Mouse (Mus musculus) layer of hippocampus, postnatal 36 days (tissue): ENCODE results near the gene Etl4. TPM values are rescaled to one million over a fixed set of nuclear protein-coding genes. Genes with fewer than 3 reads are reported as not detected.
"Not testable (repeated sequence)": the region's sequence is repeated elsewhere in the genome, so short reads cannot be mapped to it uniquely, and the experiment has no call there.

Experiments
- DNase-seq, 2 experiments: peaks; one replicate each; pipeline ENCODE4 v3.0.0; 2022
- total RNA-seq, 2 experiments: library from RNA; stranded (reverse); gene quantifications; 2 replicates each; pipeline ENCODE4 v1.2.3; 2021

The Etl4 gene
- total RNA-seq, 2 experiments from 2014 or later = 70.1 to 73.3 TPM

GRCm38 (mm10) chr2:20167566-20167965 is 258.0 kb downstream of the Etl4 start:
- peak; percentile 4 to 7 for DNase-seq

- DNase-seq = no peak
Measured at GRCm38 (mm10) chr2:20168156-20168555, 258.6 kb downstream of the Etl4 start.

DNA sequence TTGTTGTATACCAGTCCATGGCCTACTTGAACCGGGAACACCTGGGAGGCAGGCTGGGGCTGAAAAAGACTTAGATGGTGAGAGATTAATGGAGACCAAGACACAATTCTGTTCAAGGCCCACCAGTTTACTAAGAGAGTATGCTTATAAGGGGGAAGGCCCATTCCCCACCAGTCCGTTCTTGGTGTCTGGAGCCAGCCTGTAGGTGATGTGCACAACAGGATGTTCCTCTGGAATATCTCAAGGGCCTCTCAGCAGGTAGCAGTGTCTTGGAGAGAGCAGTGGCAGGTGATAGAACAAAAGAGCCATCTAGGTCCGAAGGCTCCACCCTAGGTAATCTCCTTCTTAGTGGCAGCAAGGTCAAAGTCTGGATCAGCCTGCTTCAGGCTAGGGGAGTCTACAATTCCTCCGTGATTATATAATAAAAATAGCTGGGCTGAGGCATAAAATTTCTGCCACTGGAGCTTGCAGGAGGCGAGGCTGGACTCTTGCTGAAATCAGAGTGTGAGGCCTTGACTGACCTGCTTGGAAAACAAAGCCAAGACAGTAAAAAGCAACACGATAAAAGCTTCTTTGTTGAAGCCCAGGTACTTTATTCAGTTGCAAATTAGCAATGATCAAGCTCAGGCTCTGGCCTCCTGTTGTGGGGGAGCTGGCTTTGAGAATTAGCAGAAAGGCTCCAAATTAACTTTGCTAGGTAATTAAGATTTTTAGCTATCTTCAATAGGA is 267.0 kb downstream of the Etl4 start:
- not testable (repeated sequence) for DNase-seq

DNA sequence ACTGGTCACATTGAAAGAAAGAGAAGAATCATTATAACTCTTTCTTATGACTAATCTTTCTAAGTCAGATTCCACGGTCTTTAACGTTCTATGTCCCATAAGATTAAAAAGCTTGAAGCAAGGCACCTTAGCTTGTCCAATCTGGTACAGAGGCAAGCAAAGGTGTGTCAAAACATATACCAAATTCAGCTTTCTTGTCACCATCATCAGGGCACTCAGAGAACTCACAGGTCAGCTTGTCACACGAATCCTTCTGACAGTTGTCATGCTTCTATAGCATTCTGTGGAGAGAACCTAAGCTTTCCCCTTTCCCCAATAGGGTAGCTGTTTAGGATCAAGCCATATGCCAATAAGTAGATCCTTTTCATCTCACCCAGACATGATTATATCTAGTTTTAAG is 267.7 kb downstream of the Etl4 start:
- DNase-seq = not testable (repeated sequence)

DNA sequence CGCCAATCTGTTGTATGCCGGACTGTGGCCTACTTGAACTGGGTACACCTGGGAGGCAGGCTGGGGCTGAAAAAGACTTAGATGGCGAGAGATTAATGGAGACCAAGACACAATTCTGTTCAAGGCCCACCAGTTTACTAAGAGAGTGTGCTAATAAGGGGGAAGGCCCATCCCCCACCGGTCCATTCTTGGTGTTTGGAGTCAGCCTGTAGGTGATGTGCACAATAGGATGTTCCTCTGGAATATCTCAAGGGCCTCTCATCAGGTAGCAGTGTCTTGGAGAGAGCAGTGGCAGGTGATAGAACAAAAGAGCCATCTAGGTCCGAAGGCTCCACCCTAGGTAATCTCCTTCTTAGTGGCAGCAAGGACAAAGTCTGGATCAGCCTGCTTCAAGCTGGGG is 271.0 kb downstream of the Etl4 start:
- DNase-seq = not testable (repeated sequence)

DNA sequence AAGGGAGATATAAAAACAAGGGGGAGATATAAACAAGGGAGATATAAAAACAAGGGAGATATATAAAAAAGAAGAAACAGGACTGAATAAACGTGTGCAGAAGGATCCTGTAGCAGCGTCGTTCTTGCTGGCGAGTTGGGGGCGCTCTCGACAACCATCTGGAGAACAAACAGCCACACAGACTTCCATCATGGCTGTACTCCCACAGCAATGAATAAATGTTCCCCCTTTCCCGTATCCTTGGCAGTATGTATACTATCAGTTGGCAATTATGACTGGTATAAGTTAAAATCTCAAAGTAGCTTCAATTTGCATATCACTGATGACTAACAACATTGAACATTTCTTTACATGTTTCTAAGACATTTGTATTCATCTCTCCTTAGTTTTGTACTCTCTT is 277.6 kb downstream of the Etl4 start:
- DNase-seq = not testable (repeated sequence)

- DNase-seq = no peak
Measured at GRCm38 (mm10) chr2:20203011-20203410, 293.4 kb downstream of the Etl4 start.

- DNase-seq = no peak
Measured at GRCm38 (mm10) chr2:20206647-20207046, 297.1 kb downstream of the Etl4 start.

DNA sequence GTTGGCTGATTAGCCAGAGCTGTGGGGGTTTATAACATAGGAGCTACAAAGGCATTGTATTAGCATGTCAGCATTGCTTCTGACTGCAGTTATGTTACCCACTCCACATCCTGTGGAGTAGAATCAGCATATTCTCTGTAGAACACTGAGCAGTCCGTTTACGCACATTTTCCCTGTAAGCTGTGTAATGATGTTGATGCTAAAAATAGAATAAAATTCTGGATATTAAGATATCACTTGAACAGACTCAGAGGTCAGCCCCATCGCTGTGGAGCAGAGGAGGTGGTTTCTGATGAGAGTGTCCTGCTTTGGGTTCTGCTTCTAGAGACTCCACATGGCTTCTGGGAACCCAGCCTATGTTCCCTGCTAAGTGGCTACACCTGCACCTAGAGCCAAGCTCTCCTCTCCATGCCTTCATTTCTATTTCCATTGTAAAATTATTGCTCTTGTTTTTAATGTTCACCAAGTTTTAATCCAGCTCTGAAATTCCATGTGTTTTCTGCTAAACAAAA is 299.2 kb downstream of the Etl4 start:
- no peak for DNase-seq

- no peak for DNase-seq
Measured at GRCm38 (mm10) chr2:20209359-20209758, 299.8 kb downstream of the Etl4 start.

- no peak for DNase-seq
Measured at GRCm38 (mm10) chr2:20216275-20216674, 306.7 kb downstream of the Etl4 start.

DNA sequence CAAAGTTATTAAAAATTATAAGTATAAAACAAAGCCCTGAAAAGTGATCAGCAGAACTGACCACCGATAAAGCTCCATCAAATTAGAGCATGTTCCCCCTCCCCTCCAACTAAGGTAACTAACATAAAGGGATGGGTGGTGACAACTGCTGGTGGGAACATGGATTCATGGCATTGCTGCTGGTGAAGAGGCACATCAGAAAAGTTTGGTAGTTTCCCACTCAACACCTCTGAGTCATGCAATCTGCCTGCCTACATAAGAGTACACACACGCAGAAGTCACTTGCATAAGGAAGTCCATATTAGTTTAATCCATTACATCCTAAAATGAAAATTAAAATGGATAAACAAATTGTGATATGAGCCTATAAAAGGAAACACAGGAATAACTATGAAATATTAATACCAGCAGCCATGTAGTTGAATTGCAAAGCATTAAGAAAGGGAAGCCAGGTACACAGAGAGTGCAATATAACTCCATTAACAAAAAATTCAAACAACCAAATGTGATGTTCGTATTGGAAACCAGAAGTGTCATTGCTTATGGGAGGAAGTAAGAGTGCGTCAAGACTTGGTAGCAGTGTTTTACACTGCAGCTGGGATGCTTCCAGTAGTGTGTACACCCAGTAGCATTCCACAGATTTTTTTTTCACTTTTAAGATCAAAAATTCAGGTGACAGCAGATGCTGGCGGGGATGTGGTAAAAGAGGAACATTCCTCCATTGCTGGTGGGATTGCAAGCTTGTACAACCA is 307.3 kb downstream of the Etl4 start:
- peak in 1 of 2 experiments; percentile 5 for DNase-seq

GRCm38 (mm10) chr2:20231371-20231770 is 321.8 kb downstream of the Etl4 start:
- DNase-seq = no peak

- DNase-seq = peak; percentile 41 to 54
Measured at GRCm38 (mm10) chr2:20248043-20248664, 338.6 kb downstream of the Etl4 start.

DNA sequence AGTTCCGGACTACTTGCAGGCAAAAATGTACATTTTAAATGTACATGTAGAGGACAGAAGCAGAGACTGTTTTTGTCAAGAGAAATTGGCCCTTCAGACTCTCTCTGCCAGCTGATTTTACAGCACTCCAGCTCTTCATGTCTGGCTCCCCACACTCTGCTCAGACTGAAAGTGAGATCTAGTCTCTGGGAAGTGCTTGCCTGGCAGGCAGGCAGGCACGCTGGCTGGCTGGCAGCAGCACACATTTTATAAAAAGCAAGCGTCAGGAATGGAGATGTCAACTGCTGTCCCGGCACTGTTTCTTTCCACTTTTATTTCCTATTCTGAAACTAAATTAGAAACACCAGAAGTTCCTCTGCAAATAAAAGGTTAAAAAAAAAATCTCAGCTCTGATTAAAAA is 339.8 kb downstream of the Etl4 start:
- DNase-seq = peak; percentile 46 to 49

DNA sequence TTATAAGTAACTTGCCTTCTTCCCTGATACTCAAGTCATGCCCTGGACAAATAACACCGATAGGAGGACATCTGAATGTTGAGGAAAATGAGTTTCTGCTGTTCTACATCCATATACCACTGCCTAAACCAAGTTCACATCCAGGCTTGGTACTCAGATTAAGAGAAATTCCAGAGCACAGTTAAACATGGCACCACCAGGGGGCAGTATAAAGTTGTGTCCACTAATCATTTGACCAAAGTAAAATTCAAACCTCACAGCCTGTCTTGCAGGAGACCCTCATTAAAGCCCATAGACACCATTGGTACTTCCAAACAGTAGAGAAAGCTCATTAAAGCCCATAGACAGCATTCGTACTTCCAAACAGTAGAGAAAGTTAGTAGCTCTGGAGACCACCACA is 366.5 kb downstream of the Etl4 start:
- DNase-seq = peak; percentile 12 to 34

DNA sequence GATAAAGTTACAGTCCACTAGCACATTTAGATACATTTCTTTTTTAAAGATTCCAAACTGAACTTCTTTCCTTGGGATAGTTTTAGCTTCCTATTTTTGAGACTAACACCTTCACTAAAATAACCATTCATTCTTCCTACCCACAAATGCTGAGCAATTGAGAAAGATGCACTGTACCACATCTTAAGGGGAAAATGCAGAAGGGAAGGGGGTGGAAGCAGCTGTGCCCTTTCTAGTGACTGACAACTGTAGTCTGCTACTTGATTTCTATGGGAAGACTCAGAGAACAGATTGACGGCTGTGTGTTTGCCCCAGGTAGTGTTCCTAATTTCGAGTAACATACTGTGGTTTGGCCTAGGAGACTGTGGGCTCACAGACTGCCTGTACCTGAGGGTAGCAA is 372.3 kb downstream of the Etl4 start:
- peak; percentile 14 to 18 for DNase-seq

- DNase-seq = no peak
Measured at GRCm38 (mm10) chr2:20284425-20284824, 374.8 kb downstream of the Etl4 start.

DNA sequence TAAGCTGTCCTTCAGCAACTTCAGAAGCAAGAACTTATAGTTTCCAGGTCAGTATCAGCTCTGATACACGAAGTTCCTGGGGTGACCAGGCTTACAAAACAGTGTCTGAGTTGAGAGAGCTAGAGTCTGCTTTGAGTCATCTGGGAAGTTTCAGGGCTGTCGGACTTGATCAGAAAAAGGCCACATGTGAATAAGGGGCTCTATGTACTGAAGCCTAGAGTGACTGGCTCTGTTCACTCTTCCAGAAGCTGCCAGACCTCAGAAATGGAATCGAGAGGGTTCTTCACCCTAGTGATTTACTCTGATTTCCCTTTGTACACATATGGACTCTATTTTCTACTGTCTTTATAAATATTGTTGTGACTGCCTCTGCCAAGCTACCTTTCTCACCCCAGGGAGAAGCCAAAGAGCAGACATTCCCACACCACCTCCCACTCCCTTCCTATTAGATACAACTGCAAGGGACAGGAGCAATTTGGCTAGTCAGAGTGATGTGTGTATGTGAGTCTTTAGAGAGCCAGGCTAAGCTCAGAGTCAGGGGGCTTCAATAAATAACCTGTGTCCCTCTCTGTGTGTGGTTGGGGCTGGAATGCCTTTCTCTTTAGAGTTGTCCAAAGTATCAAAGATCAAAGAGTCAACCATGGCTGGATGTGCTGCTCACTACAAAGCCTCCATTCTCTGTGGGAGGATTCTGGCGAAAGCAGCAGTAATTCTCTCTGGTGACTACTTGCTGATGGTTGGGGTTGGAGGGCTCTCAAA is 381.6 kb downstream of the Etl4 start:
- DNase-seq = no peak

DNA sequence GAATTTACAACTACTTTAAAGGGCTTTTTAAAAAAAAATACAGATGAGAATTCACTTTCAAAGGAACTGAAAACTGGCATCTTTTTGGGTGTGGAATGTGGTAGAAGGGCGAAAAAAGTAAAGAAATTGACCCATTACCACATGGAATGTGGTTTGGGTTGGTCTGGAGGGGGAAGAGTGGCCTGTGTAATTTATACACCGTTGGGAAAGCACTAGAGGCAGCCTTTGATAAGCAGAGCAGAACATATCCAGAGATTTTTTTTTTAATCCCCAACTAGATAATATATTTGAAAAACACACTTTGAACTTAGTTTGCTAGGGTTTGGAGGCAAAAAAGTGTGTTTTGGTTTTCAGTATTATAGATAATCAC is 382.1 kb downstream of the Etl4 start:
- no peak for DNase-seq

DNA sequence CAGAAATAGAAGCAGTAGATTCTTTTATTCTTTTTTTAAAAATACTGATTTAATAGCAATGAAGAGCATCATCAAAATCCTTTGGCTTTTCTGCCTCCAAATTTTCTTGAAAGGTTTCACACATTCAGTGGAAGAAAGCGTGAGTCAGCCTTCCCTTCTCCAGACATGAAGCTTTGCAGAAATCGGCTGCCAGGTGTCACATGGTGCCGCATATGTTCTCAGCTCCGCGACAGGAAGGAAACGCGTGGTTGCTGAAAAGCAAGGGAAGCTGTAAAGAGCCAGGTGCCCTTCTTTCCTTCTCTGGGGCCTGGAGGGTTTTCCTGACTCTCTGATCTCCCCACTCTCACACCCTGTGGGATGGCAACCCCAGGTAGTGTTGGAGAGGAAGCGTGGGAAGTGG is 383.8 kb downstream of the Etl4 start:
- peak; percentile 49 to 64 for DNase-seq

DNA sequence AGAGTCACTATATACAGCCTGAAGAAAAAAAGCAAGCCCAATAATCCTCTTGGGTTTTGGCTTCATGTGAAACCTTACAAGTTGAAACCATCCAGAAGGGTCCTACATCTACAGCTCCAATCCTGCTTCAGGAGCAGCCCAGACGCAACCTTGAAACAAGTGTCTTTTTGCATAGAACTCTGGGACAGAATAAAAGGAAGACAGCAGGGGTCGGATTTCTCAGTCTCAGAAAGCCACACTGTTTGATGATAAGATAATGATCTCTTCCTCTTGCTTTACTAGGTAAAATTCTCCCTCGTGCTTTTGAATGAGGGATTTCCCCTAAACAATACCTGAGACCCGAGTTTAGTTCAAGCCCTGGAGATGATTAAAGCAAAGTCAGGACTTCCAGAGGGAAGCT is 385.0 kb downstream of the Etl4 start:
- DNase-seq = no peak

GRCm38 (mm10) chr2:20302517-20302916 is 392.9 kb downstream of the Etl4 start:
- no peak for DNase-seq
